Mouse (Mus musculus): ENCODE measurements around the gene Slc26a3.

GRCm38 (mm10) chr12:31503211-31503610 is 112.5 kb downstream of the Slc26a3 start:
- peak; percentile 23; the same call in 1 of the 2 replicates for TF ChIP-seq CTCF (IDR thresholded peaks at IDR 0.05; ENCODE audit: extremely low read depth, insufficient read length, insufficient replicate concordance, low read depth, low read length)
- no peak for TF ChIP-seq POLR2A (IDR thresholded peaks at IDR 0.05; ENCODE audit: low read depth, low read length)
